Mouse (Mus musculus): ENCODE measurements around the gene Klk7.

- TF ChIP-seq POLR2A (IDR thresholded peaks at IDR 0.05; ENCODE audit: extremely low read depth, insufficient read depth, low read length) = no peak
- TF ChIP-seq CTCF (IDR thresholded peaks at IDR 0.05; ENCODE audit: extremely low read depth, insufficient read depth, low read length) = no peak
These were observed 32.7 kb upstream of the Klk7 start for GRCm38 (mm10) chr7:43778176-43778970.

Measured in cortical plate, adult 2 months (tissue).